Mouse (Mus musculus): ENCODE data around the gene Mreg.

Gene Mreg

GRCm38 (mm10) chr1:72119981-72120380 is 92.1 kb downstream of the Mreg start:
- DNase-seq: no peak

- no peak for DNase-seq
Measured at GRCm38 (mm10) chr1:72114206-72114605, 97.9 kb downstream of the Mreg start.
